Comparison of ENCODE assay signal across 24 mouse cellular contexts in genomic region chr11:98563921-98564414, GRCm38 (mm10). TPM values are rescaled to one million over a fixed set of nuclear protein-coding genes. Genes with fewer than 3 reads are reported as not detected.
"Had no signal": no experiment of that assay in that cellular context is flagged by ENCODE, and none has a peak within 500 bp of the region (broad histone marks: within the 10 kb centered on the region; RNA-seq: fewer than 3 reads in every experiment).

No protein-coding gene starts in this region.

- H3K9ac ChIP-seq: liver, embryonic 14.5 days; neural tube, embryonic 12.5 days had no signal

- H3K4me1 ChIP-seq: neural tube, embryonic 12.5 days had no signal

- H3K4me3 ChIP-seq: layer of hippocampus, adult 2 months; limb, embryonic 10.5 days; neural tube, embryonic 12.5 days had no signal

- DNase-seq: kidney, adult 9 months; kidney, postnatal 4 days; lung, adult 2 months; lung, postnatal 36 days; midbrain, embryonic 14.5 days; spleen, adult 18-20 months; thymus, adult 2 months; thymus, postnatal 25 days had no signal

- H3K9me3 ChIP-seq: limb, embryonic 10.5 days; neural tube, embryonic 12.5 days had no signal

- ATAC-seq: inflammation-experienced regulatory T-cells, adult 6 months; lung, postnatal 0 days had no signal

- H3K27me3 ChIP-seq: neural tube, embryonic 12.5 days had no signal

- H3K36me3 ChIP-seq: limb, embryonic 10.5 days; neural tube, embryonic 12.5 days had no signal

- H3K27ac ChIP-seq: kidney, postnatal 0 days; layer of hippocampus, adult 2 months; limb, embryonic 10.5 days; liver, embryonic 14.5 days; neural tube, embryonic 12.5 days had no signal

- H3K4me2 ChIP-seq: neural tube, embryonic 12.5 days had no signal

RNA-seq across cellular contexts. Expression of gene Zpbp2, which starts 13.1 kb away (rescaled TPM):
- total RNA-seq: layer of hippocampus, adult 2 months; left cerebral cortex, adult 18-20 months; left cerebral cortex, postnatal 14 days had no signal
- polyA plus RNA-seq: midbrain, embryonic 14.5 days; neural tube, embryonic 12.5 days; stomach, embryonic 14.5 days had no signal

RNA-seq across cellular contexts. Expression of gene Ikzf3, which starts 18.1 kb away (rescaled TPM):
- polyA plus RNA-seq: limb, embryonic 10.5 days; midbrain, embryonic 14.5 days had no signal

RNA-seq across cellular contexts. Expression of gene Lrrc3c, which starts 34.1 kb away (rescaled TPM):
- total RNA-seq: layer of hippocampus, adult 2 months; layer of hippocampus, postnatal 14 days; left cerebral cortex, adult 18-20 months; left cerebral cortex, postnatal 14 days; megakaryocyte progenitor cell, adult 5-6 weeks; monocyte, adult 5-6 weeks; neutrophil, adult 5-6 weeks had no signal
- polyA plus RNA-seq: inflammation-experienced regulatory T-cells, adult 6 months; kidney, postnatal 0 days; limb, embryonic 10.5 days; limb, embryonic 14.5 days; liver, embryonic 14.5 days; lung, adult 2 months; lung, postnatal 0 days; midbrain, embryonic 14.5 days; neural tube, embryonic 12.5 days; stomach, embryonic 14.5 days; testis, adult 2 months; thymus, adult 2 months had no signal
